Mouse (Mus musculus): ENCODE results near the gene Rnf123. TPM values are rescaled to one million over a fixed set of nuclear protein-coding genes. Genes with fewer than 3 reads are reported as not detected.

Rnf123 gene
- polyA plus RNA-seq, 1 experiment, result 393 TPM

- WGBS, result 83% methylated on average over 10 of the region's 10 CpGs
- no peak overlapping the region for H3K4me3 ChIP-seq (replicated peaks; ENCODE audit: control insufficient read depth, low read depth, low read length)
- no peak for TF ChIP-seq CTCF (IDR thresholded peaks at IDR 0.05; ENCODE audit: control insufficient read depth, insufficient read depth, low read length)
- TF ChIP-seq POLR2A (IDR thresholded peaks at IDR 0.05; ENCODE audit: borderline replicate concordance, control insufficient read depth, low read depth, low read length), result no peak
- no peak overlapping the region for H3K27ac ChIP-seq (ENCODE audit: control insufficient read depth, insufficient read depth, low read depth, low read length, poor library complexity)
- H3K4me1 ChIP-seq (ENCODE audit: control insufficient read depth, insufficient read depth, low read length), result peaks cover 2% of the 10 kb centered on the region; the same call in 1 of the 2 replicates
Measured at GRCm38 (mm10) chr9:108121170-108121969, 38.2 kb upstream of the Rnf123 start.

GRCm38 (mm10) chr9:108120671-108121070 is 37.5 kb upstream of the Rnf123 start:
- H3K4me1 ChIP-seq (ENCODE audit: control insufficient read depth, insufficient read depth, low read length), result peaks cover 2% of the 10 kb centered on the region; the same call in 1 of the 2 replicates
- TF ChIP-seq CTCF (IDR thresholded peaks at IDR 0.05; ENCODE audit: control insufficient read depth, insufficient read depth, low read length) (no peak), POLR2A (IDR thresholded peaks at IDR 0.05; ENCODE audit: borderline replicate concordance, control insufficient read depth, low read depth, low read length) (no peak)
- no peak overlapping the region for H3K27ac ChIP-seq (ENCODE audit: control insufficient read depth, insufficient read depth, low read depth, low read length, poor library complexity)
- no peak overlapping the region for H3K4me3 ChIP-seq (replicated peaks; ENCODE audit: control insufficient read depth, low read depth, low read length)
- whole genome bisulfite sequencing, result 41% methylated on average over 8 of the region's 8 CpGs

- 31% methylated on average over 11 of the region's 11 CpGs for WGBS
- peaks cover 2% of the 10 kb centered on the region; the same call in 1 of the 2 replicates for H3K4me1 ChIP-seq (ENCODE audit: control insufficient read depth, insufficient read depth, low read length)
- TF ChIP-seq CTCF (IDR thresholded peaks at IDR 0.05; ENCODE audit: control insufficient read depth, insufficient read depth, low read length) (no peak), POLR2A (IDR thresholded peaks at IDR 0.05; ENCODE audit: borderline replicate concordance, control insufficient read depth, low read depth, low read length) (no peak)
- H3K4me3 ChIP-seq (replicated peaks; ENCODE audit: control insufficient read depth, low read depth, low read length), result no peak overlapping the region
- no peak overlapping the region for H3K27ac ChIP-seq (ENCODE audit: control insufficient read depth, insufficient read depth, low read depth, low read length, poor library complexity)
Measured at GRCm38 (mm10) chr9:108119891-108120411, 36.8 kb upstream of the Rnf123 start.

GRCm38 (mm10) chr9:108117143-108117542 is 34.0 kb upstream of the Rnf123 start:
- Histone ChIP-seq H3K27ac (ENCODE audit: control insufficient read depth, insufficient read depth, low read depth, low read length, poor library complexity) (no peak overlapping the region), H3K4me1 (ENCODE audit: control insufficient read depth, insufficient read depth, low read length) (peaks cover 2% of the 10 kb centered on the region; the same call in 1 of the 2 replicates), H3K4me3 (replicated peaks; ENCODE audit: control insufficient read depth, low read depth, low read length) (no peak overlapping the region)
- TF ChIP-seq CTCF (IDR thresholded peaks at IDR 0.05; ENCODE audit: control insufficient read depth, insufficient read depth, low read length), result no peak
- no peak for TF ChIP-seq POLR2A (IDR thresholded peaks at IDR 0.05; ENCODE audit: borderline replicate concordance, control insufficient read depth, low read depth, low read length)
- WGBS, result 64% methylated on average over 4 of the region's 4 CpGs

- WGBS, result 87% methylated on average over 43 of the region's 43 CpGs
- peaks cover 6% of the 10 kb centered on the region for H3K4me1 ChIP-seq (ENCODE audit: control insufficient read depth, insufficient read depth, low read length)
- H3K27ac ChIP-seq (ENCODE audit: control insufficient read depth, insufficient read depth, low read depth, low read length, poor library complexity), result no peak overlapping the region
- no peak overlapping the region for H3K4me3 ChIP-seq (replicated peaks; ENCODE audit: control insufficient read depth, low read depth, low read length)
- no peak for TF ChIP-seq CTCF (IDR thresholded peaks at IDR 0.05; ENCODE audit: control insufficient read depth, insufficient read depth, low read length)
- no peak for TF ChIP-seq POLR2A (IDR thresholded peaks at IDR 0.05; ENCODE audit: borderline replicate concordance, control insufficient read depth, low read depth, low read length)
Measured at GRCm38 (mm10) chr9:108115290-108116077, 32.3 kb upstream of the Rnf123 start.

- Histone ChIP-seq H3K4me3 (replicated peaks; ENCODE audit: control insufficient read depth, low read depth, low read length) (no peak overlapping the region), H3K4me1 (ENCODE audit: control insufficient read depth, insufficient read depth, low read length) (peaks cover 9% of the 10 kb centered on the region), H3K27ac (ENCODE audit: control insufficient read depth, insufficient read depth, low read depth, low read length, poor library complexity) (no peak overlapping the region)
- WGBS, result 92% methylated on average over 18 of the region's 18 CpGs
- no peak for TF ChIP-seq CTCF (IDR thresholded peaks at IDR 0.05; ENCODE audit: control insufficient read depth, insufficient read depth, low read length)
Measured at GRCm38 (mm10) chr9:108112719-108113340, 29.7 kb upstream of the Rnf123 start.

GRCm38 (mm10) chr9:108111593-108112121 is 28.5 kb upstream of the Rnf123 start:
- WGBS, result 62% methylated on average over 17 of the region's 17 CpGs
- H3K4me3 ChIP-seq (replicated peaks; ENCODE audit: control insufficient read depth, low read depth, low read length), result no peak overlapping the region
- no peak overlapping the region for H3K27ac ChIP-seq (ENCODE audit: control insufficient read depth, insufficient read depth, low read depth, low read length, poor library complexity)
- TF ChIP-seq POLR2A (IDR thresholded peaks at IDR 0.05; ENCODE audit: borderline replicate concordance, control insufficient read depth, low read depth, low read length), result no peak
- no peak for TF ChIP-seq CTCF (IDR thresholded peaks at IDR 0.05; ENCODE audit: control insufficient read depth, insufficient read depth, low read length)
- H3K4me1 ChIP-seq (ENCODE audit: control insufficient read depth, insufficient read depth, low read length), result peaks cover 9% of the 10 kb centered on the region

Measured in bone marrow, adult 2 months (tissue).